Mouse (Mus musculus) neural tube, embryonic 13.5 days (tissue): ENCODE measurements around the gene Mrvi1. TPM values are rescaled to one million over a fixed set of nuclear protein-coding genes. Genes with fewer than 3 reads are reported as not detected.
A peak's percentile ranks its signal among the peaks of the same experiment; 100 is the strongest.

Experiments
- ATAC-seq: fragments of 200-750 bp; cut with Nextera tagmentation; 2 replicates; pipeline ENCODE4 v1.8.0; 2017; ENCODE audit warnings: low read depth, mild to moderate bottlenecking, moderate TSS enrichment, moderate library complexity
- H3K27ac ChIP-seq: fragments of 300-500 bp; sonication (generic); replicated peaks from 2 replicates; pipeline ENCODE4 v1.5.1; 2015; ENCODE audit warnings: moderate library complexity, mild to moderate bottlenecking, inconsistent platforms
- H3K27me3 ChIP-seq: fragments of 300-500 bp; sonication (generic); 2 replicates; pipeline ENCODE4 v1.6.1; 2015; ENCODE audit warnings: mild to moderate bottlenecking, inconsistent platforms
- H3K36me3 ChIP-seq: fragments of 300-500 bp; sonication (generic); 2 replicates; pipeline ENCODE4 v1.6.1; 2015; ENCODE audit warnings: mild to moderate bottlenecking, inconsistent platforms
- H3K4me1 ChIP-seq: fragments of 300-500 bp; sonication (generic); replicated peaks from 2 replicates; pipeline ENCODE4 v1.6.1; 2015; ENCODE audit warnings: inconsistent platforms
- H3K4me2 ChIP-seq: fragments of 300-500 bp; sonication (generic); 2 replicates; pipeline ENCODE4 v1.6.1; 2015; ENCODE audit warnings: inconsistent platforms, mild to moderate bottlenecking, moderate library complexity
- H3K4me3 ChIP-seq: fragments of 300-500 bp; sonication (generic); 2 replicates; pipeline ENCODE4 v1.5.1; 2015; ENCODE audit warnings: mild to moderate bottlenecking, inconsistent platforms
- H3K9ac ChIP-seq: fragments of 300-500 bp; sonication (generic); 2 replicates; pipeline ENCODE4 v1.6.1; 2015; ENCODE audit warnings: moderate library complexity, mild to moderate bottlenecking, inconsistent platforms
- H3K9me3 ChIP-seq: fragments of 300-500 bp; sonication (generic); 2 replicates; pipeline ENCODE4 v1.6.1; 2016; ENCODE audit warnings: inconsistent platforms
- WGBS: fragments of 180-500 bp; shearing (Covaris S2); methylation state at CpG from one replicate; pipeline ENCODE4 v1.1.7; 2015; 5-methylcytosine and 5-hydroxymethylcytosine counted together
- polyA plus RNA-seq: library from polyadenylated mRNA; unstranded; fragments of >200 nt; fragmentation: Nextera tagmentation; extraction: Ambion mirVana; gene quantifications from 2 replicates; pipeline ENCODE4 v1.2.1, GENCODE M21; 2015

Mrvi1 gene
- 1.5 and 1.6 TPM in 2 replicates for polyA plus RNA-seq

GRCm38 (mm10) chr7:110982053-110982705 is at the start of gene Mrvi1:
Gene Mrvi1, minus strand, starts transcription at chr7:110982461.
- Histone ChIP-seq H3K36me3 (no peaks in the 10 kb centered on the region), H3K9ac (no peak within 1 kb of the TSS), H3K4me3 (no peak within 1 kb of the TSS), H3K27me3 (no peaks in the 10 kb centered on the region), H3K27ac (peak within 1 kb of the TSS; percentile 23; the same call in 1 of the 2 replicates), H3K4me1 (peaks cover 20% of the 10 kb centered on the region), H3K4me2 (no peak within 1 kb of the TSS), H3K9me3 (no peaks in the 10 kb centered on the region)
- no peak for ATAC-seq
- 66% methylated on average over 7 of the region's 7 CpGs for WGBS

- peaks cover 33% of the 10 kb centered on the region for H3K36me3 ChIP-seq
- peaks cover 30% of the 10 kb centered on the region for H3K4me1 ChIP-seq
- peak overlapping the region; percentile 82 for H3K9ac ChIP-seq
- peak overlapping the region; percentile 95 for H3K27ac ChIP-seq
- H3K4me2 ChIP-seq: peak overlapping the region; percentile 91
- H3K9me3 ChIP-seq: no peaks in the 10 kb centered on the region
- H3K27me3 ChIP-seq: no peaks in the 10 kb centered on the region
- peak; percentile 57 for ATAC-seq
- peak overlapping the region; percentile 94 for H3K4me3 ChIP-seq
- WGBS: under 1% methylated on average over 29 of the region's 29 CpGs
These were observed 46.8 kb upstream of the Mrvi1 start for GRCm38 (mm10) chr7:111029046-111029553.

GRCm38 (mm10) chr7:111028281-111029045 is 46.2 kb upstream of the Mrvi1 start, which contains the start of gene Ctr9:
Gene Ctr9, plus strand, starts transcription at chr7:111028951.
- H3K27me3 ChIP-seq: no peaks in the 10 kb centered on the region
- peak; percentile 97 for ATAC-seq
- 6% methylated on average over 45 of the region's 45 CpGs for WGBS
- H3K4me3 ChIP-seq: peak within 1 kb of the TSS; percentile 94
- peak within 1 kb of the TSS; percentile 91 for H3K4me2 ChIP-seq
- H3K9me3 ChIP-seq: no peaks in the 10 kb centered on the region
- H3K4me1 ChIP-seq: peaks cover 33% of the 10 kb centered on the region
- H3K36me3 ChIP-seq: peaks cover 28% of the 10 kb centered on the region; the same call in 1 of the 2 replicates
- peak within 1 kb of the TSS; percentile 82 for H3K9ac ChIP-seq
- H3K27ac ChIP-seq: peak within 1 kb of the TSS; percentile 95

- Histone ChIP-seq H3K9ac (no peak overlapping the region), H3K36me3 (no peaks in the 10 kb centered on the region), H3K4me3 (no peak overlapping the region), H3K27ac (no peak overlapping the region), H3K9me3 (no peaks in the 10 kb centered on the region), H3K4me2 (no peak overlapping the region), H3K27me3 (no peaks in the 10 kb centered on the region), H3K4me1 (peaks cover 14% of the 10 kb centered on the region)
- ATAC-seq: no peak
- WGBS: 83% methylated on average over 4 of the region's 4 CpGs
These were observed 42.7 kb upstream of the Mrvi1 start for GRCm38 (mm10) chr7:111024912-111025311.

DNA sequence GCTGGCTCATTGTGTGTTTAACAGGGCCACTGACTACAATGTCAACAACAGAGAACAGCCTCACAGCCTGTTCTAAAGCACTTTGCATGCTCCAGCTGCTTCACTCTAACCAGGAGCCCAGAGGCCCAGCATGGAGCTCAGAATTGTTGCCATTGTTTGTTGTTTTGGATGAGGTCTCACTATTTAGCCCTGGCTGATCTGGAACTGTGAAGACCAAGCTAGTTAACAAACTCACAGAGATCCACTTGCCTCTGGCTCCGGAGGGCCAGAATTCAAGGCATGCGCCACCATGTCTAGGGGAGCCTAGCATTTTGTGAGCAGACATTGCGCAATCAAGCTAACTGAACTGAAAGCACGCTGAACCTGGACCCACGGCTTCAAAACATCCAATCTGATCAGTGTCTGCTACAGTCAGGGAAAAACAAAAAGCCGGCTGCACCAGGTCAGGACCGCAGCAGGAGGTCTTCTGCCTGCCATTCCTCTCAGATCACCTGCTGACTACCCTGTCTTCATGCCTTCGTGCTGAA is 41.9 kb upstream of the Mrvi1 start:
- Histone ChIP-seq H3K4me3 (no peak overlapping the region), H3K9me3 (no peaks in the 10 kb centered on the region), H3K27ac (no peak overlapping the region), H3K4me2 (no peak overlapping the region), H3K9ac (no peak overlapping the region; the same call in 1 of the 2 replicates), H3K27me3 (no peaks in the 10 kb centered on the region), H3K4me1 (peaks cover 7% of the 10 kb centered on the region), H3K36me3 (no peaks in the 10 kb centered on the region)
- no peak for ATAC-seq
- WGBS: 24% methylated on average over 8 of the region's 8 CpGs

DNA sequence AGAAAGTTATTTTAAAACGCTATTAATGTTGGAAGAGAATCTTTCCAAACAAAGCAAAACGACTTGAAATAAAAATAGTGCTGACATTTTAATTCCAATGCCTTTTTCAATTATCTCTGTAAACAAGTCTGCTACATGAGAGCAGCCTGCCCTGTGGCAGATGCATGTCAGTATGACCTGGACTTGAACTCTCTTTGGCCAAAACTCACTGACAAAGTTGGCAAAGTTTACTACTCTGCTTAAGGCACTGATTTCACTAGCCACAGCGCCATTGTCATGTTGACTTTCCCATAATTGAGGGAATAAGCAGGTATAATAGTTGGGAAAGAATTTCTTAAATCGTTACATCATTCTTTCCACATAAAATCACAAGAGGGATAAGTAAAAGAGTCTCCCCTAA is 38.6 kb upstream of the Mrvi1 start:
- H3K4me3 ChIP-seq: no peak overlapping the region
- 82% methylated on average over 4 of the region's 4 CpGs for WGBS
- no peaks in the 10 kb centered on the region for H3K36me3 ChIP-seq
- no peaks in the 10 kb centered on the region for H3K9me3 ChIP-seq
- H3K9ac ChIP-seq: no peak overlapping the region
- no peak overlapping the region for H3K4me2 ChIP-seq
- no peak overlapping the region for H3K27ac ChIP-seq
- H3K27me3 ChIP-seq: no peaks in the 10 kb centered on the region
- peaks cover 7% of the 10 kb centered on the region for H3K4me1 ChIP-seq
- no peak for ATAC-seq

- Histone ChIP-seq H3K9me3 (no peaks in the 10 kb centered on the region), H3K27me3 (no peaks in the 10 kb centered on the region), H3K4me3 (no peak overlapping the region), H3K27ac (no peak overlapping the region), H3K4me2 (no peak overlapping the region), H3K36me3 (no peaks in the 10 kb centered on the region), H3K4me1 (no peaks in the 10 kb centered on the region), H3K9ac (no peak overlapping the region)
- 91% methylated on average over 3 of the region's 3 CpGs for WGBS
- ATAC-seq: no peak
These were observed 34.7 kb upstream of the Mrvi1 start for GRCm38 (mm10) chr7:111016921-111017320.

- Histone ChIP-seq H3K27ac (no peak overlapping the region), H3K27me3 (no peaks in the 10 kb centered on the region), H3K36me3 (no peaks in the 10 kb centered on the region), H3K9ac (no peak overlapping the region), H3K9me3 (no peaks in the 10 kb centered on the region), H3K4me1 (no peaks in the 10 kb centered on the region), H3K4me2 (no peak overlapping the region), H3K4me3 (no peak overlapping the region)
- no peak for ATAC-seq
- 77% methylated on average over 5 of the region's 5 CpGs for WGBS
These were observed 33.5 kb upstream of the Mrvi1 start for GRCm38 (mm10) chr7:111015731-111016130.

- ATAC-seq: peak; percentile 84
- Histone ChIP-seq H3K4me1 (no peaks in the 10 kb centered on the region), H3K9me3 (no peaks in the 10 kb centered on the region)
These were observed 32.6 kb upstream of the Mrvi1 start for GRCm38 (mm10) chr7:111014893-111015292.

DNA sequence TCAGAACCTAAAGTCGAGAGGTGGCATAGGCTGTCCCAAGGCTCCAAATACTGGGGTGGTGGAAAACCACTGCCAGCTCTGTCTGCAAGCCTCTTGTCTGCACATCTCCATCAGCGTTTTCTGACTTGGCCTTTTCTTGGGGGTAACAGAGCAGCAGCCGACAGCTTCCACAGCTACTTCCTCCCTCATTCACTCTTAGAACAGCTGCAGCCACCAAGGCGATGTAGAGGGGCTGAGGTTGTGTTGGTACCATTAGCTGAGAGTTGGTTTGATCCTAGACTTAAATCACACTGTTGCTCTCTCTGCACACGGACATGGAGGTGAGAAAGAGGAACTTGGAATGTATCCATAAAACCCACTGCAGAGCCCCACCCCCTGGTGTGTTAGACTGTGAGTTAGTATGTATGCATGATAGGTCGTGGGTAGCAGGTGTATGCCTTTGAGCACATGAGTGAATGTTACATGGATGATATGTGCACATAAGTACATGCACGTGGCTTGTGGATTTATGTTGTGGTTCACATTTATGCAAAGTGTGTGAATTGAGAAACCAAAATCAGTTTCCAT is 31.9 kb upstream of the Mrvi1 start:
- 73% methylated on average over 7 of the region's 7 CpGs for WGBS
- ATAC-seq: no peak
- Histone ChIP-seq H3K9me3 (no peaks in the 10 kb centered on the region), H3K4me1 (no peaks in the 10 kb centered on the region), H3K9ac (no peak overlapping the region), H3K4me3 (no peak overlapping the region), H3K4me2 (no peak overlapping the region), H3K36me3 (no peaks in the 10 kb centered on the region), H3K27ac (no peak overlapping the region), H3K27me3 (no peaks in the 10 kb centered on the region)

More at GRCm38 (mm10) chr7:111014893-111015292, 32.6 kb upstream of the Mrvi1 start:
- no peak overlapping the region for H3K9ac ChIP-seq
- no peak overlapping the region for H3K27ac ChIP-seq
- H3K27me3 ChIP-seq: no peaks in the 10 kb centered on the region
- no peak overlapping the region for H3K4me2 ChIP-seq
- 34% methylated on average over 5 of the region's 5 CpGs for WGBS
- H3K36me3 ChIP-seq: no peaks in the 10 kb centered on the region
- H3K4me3 ChIP-seq: no peak overlapping the region

DNA sequence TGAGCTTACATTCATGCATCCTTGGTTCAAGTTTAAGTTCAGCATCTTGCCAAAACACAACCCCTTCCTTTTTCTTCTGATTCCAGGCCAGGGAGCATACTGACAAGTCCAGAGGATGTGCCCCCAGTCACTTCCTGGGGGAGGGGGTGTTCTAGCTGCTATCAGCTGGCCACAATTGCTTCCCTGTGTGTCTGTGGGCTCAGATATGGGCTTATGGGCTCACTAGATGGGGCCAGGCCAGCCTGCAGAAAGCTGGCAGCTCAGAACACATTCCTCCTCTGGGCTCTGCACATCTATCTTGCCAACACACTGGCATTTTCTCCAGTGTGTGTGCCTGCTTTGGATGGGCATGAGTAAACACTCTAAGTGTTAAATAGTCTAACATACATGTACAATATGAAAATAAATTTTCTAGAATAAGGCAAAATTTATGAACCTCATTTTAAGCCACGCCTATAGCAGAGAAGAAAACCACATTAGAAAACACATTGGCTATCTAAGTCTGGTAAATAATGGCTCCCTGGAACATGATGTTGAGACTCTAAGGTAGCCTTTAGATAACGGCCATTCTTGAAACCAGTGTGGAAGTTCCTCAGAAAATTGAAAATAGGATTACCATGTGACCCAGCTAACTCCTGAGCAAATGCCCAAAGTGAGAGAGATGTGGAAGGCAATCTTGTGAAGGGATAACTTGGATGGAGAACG is 22.0 kb upstream of the Mrvi1 start:
- 91% methylated on average over 3 of the region's 3 CpGs for WGBS
- Histone ChIP-seq H3K36me3 (no peaks in the 10 kb centered on the region), H3K27me3 (no peaks in the 10 kb centered on the region), H3K4me3 (no peak overlapping the region), H3K4me2 (no peak overlapping the region), H3K4me1 (no peaks in the 10 kb centered on the region), H3K9ac (no peak overlapping the region), H3K27ac (no peak overlapping the region), H3K9me3 (no peaks in the 10 kb centered on the region)
- ATAC-seq: no peak
